ENCODE assay signal across 8 mouse cellular contexts in genomic region chr5:72913648-72914557, GRCm38 (mm10). TPM values are rescaled to one million over a fixed set of nuclear protein-coding genes. Genes with fewer than 3 reads are reported as not detected.
DNase-seq lines count a peak whose midpoint lies in the region; ATAC-seq and TF ChIP-seq lines count a peak whose summit lies in the region.

Gene Slain2, plus strand, starts transcription at chr5:72914304.

- H3K27me3 ChIP-seq in forebrain, embryonic 11.5 days (ENCODE audit: control insufficient read depth, insufficient read depth, low read length) = no peaks in the 10 kb centered on the region
- H3K27me3 ChIP-seq in heart, embryonic 16.5 days (ENCODE audit: control insufficient read depth, insufficient read depth, low read length) = no peaks in the 10 kb centered on the region
- H3K27me3 ChIP-seq in liver, embryonic 16.5 days (ENCODE audit: control insufficient read depth, insufficient read depth, low read depth, low read length) = peaks cover 5% of the 10 kb centered on the region; the same call in 1 of the 2 replicates
- H3K27me3 ChIP-seq in neural tube, embryonic 13.5 days = no peaks in the 10 kb centered on the region
- no peaks in the 10 kb centered on the region for H3K27me3 ChIP-seq in testis, adult 2 months (ENCODE audit: control insufficient read depth, insufficient read depth, low read length)

- H3K27ac ChIP-seq in forebrain, embryonic 11.5 days (ENCODE audit: low read depth, low read length) = peak within 1 kb of the TSS; percentile 94
- peak within 1 kb of the TSS; percentile 98 for H3K27ac ChIP-seq in heart, embryonic 16.5 days (ENCODE audit: low read length)
- peak within 1 kb of the TSS; percentile 88 for H3K27ac ChIP-seq in liver, embryonic 16.5 days (ENCODE audit: low read length)
- peak within 1 kb of the TSS; percentile 99 for H3K27ac ChIP-seq in neural tube, embryonic 13.5 days (replicated peaks)
- H3K27ac ChIP-seq in testis, adult 2 months (ENCODE audit: control insufficient read depth, insufficient read depth, low read depth, low read length) = peak within 1 kb of the TSS; percentile 96

- H3K9me3 ChIP-seq in forebrain, embryonic 11.5 days (ENCODE audit: control insufficient read depth, low read length) = no peaks in the 10 kb centered on the region
- no peaks in the 10 kb centered on the region for H3K9me3 ChIP-seq in heart, embryonic 16.5 days (replicated peaks; ENCODE audit: control insufficient read depth, low read length)
- no peaks in the 10 kb centered on the region for H3K9me3 ChIP-seq in liver, embryonic 16.5 days (replicated peaks; ENCODE audit: control insufficient read depth, low read length)
- no peaks in the 10 kb centered on the region for H3K9me3 ChIP-seq in neural tube, embryonic 13.5 days

- peak within 1 kb of the TSS; percentile 95 for H3K4me3 ChIP-seq in forebrain, embryonic 11.5 days (ENCODE audit: low read depth, low read length)
- peak within 1 kb of the TSS; percentile 76 for H3K4me3 ChIP-seq in heart, embryonic 16.5 days (ENCODE audit: low read length)
- peak within 1 kb of the TSS; percentile 90 for H3K4me3 ChIP-seq in liver, embryonic 16.5 days (ENCODE audit: low read depth, low read length)
- peak within 1 kb of the TSS; percentile 99 for H3K4me3 ChIP-seq in neural tube, embryonic 13.5 days
- H3K4me3 ChIP-seq in testis, adult 2 months (ENCODE audit: control insufficient read depth, low read depth, low read length) = peak within 1 kb of the TSS; percentile 96

- peak; percentile 96 to 97 for DNase-seq in CD8-positive naive resting alpha-beta T cell, adult 2 months (ENCODE audit: low read depth in 2 of 2, low spot score in 2 of 2)
- DNase-seq in c-Kit-positive CD71-negative TER-119-negative erythroid progenitor cells, embryonic 14.5 days (ENCODE audit: low read depth) = peak; percentile 96
- peak; percentile 100 for DNase-seq in forebrain, embryonic 11.5 days (ENCODE audit: low spot score)
- peak; percentile 100 for DNase-seq in kidney, postnatal 4 days

- peak; percentile 95 for ATAC-seq in forebrain, embryonic 11.5 days (replicated peaks; ENCODE audit: low FRiP score)
- peak; percentile 94 for ATAC-seq in heart, embryonic 16.5 days (replicated peaks; ENCODE audit: extremely low read depth, insufficient read depth, low FRiP score)
- ATAC-seq in liver, embryonic 16.5 days (ENCODE audit: low read depth) = peak; percentile 91
- peak; percentile 93 for ATAC-seq in neural tube, embryonic 13.5 days (ENCODE audit: low read depth)

- peak; percentile 81; the same call in 1 of the 2 replicates for TF ChIP-seq POLR2A in testis, adult 2 months (IDR thresholded peaks at IDR 0.05; ENCODE audit: control insufficient read depth, low read depth, low read length)

- under 1% methylated on average over 81 of the region's 83 CpGs for WGBS in forebrain, embryonic 11.5 days
- under 1% methylated on average over 81 of the region's 83 CpGs for WGBS in heart, embryonic 16.5 days
- under 1% methylated on average over 83 of the region's 83 CpGs for WGBS in liver, embryonic 16.5 days (ENCODE audit: insufficient replicate concordance)
- WGBS in neural tube, embryonic 13.5 days = under 1% methylated on average over 75 of the region's 83 CpGs

- H3K9ac ChIP-seq in forebrain, embryonic 11.5 days (ENCODE audit: low read length) = peak within 1 kb of the TSS; percentile 83
- H3K9ac ChIP-seq in heart, embryonic 16.5 days (ENCODE audit: low read length) = peak within 1 kb of the TSS; percentile 99
- H3K9ac ChIP-seq in liver, embryonic 16.5 days (ENCODE audit: low read depth, low read length) = peak within 1 kb of the TSS; percentile 89
- H3K9ac ChIP-seq in neural tube, embryonic 13.5 days = peak within 1 kb of the TSS; percentile 100

- no peaks in the 10 kb centered on the region for H3K36me3 ChIP-seq in forebrain, embryonic 11.5 days (ENCODE audit: control insufficient read depth, insufficient read depth, low read length)
- H3K36me3 ChIP-seq in heart, embryonic 16.5 days (ENCODE audit: control insufficient read depth, insufficient read depth) = no peaks in the 10 kb centered on the region
- H3K36me3 ChIP-seq in liver, embryonic 16.5 days (ENCODE audit: control insufficient read depth, insufficient read depth) = no peaks in the 10 kb centered on the region
- no peaks in the 10 kb centered on the region for H3K36me3 ChIP-seq in neural tube, embryonic 13.5 days
- H3K36me3 ChIP-seq in testis, adult 2 months (ENCODE audit: control insufficient read depth, insufficient read depth, low read length) = no peaks in the 10 kb centered on the region

- H3K4me2 ChIP-seq in forebrain, embryonic 11.5 days (ENCODE audit: low read depth, low read length, severe bottlenecking) = peak within 1 kb of the TSS; percentile 67
- peak within 1 kb of the TSS; percentile 81 for H3K4me2 ChIP-seq in heart, embryonic 16.5 days (ENCODE audit: low read depth, low read length)
- H3K4me2 ChIP-seq in liver, embryonic 16.5 days (ENCODE audit: low read depth, low read length) = peak within 1 kb of the TSS; percentile 93
- H3K4me2 ChIP-seq in neural tube, embryonic 13.5 days = peak within 1 kb of the TSS; percentile 82

- H3K4me1 ChIP-seq in forebrain, embryonic 11.5 days (replicated peaks; ENCODE audit: control insufficient read depth, insufficient read depth, low read length) = peaks cover 5% of the 10 kb centered on the region; the same call in 1 of the 2 replicates
- peaks cover 38% of the 10 kb centered on the region for H3K4me1 ChIP-seq in heart, embryonic 16.5 days (ENCODE audit: control insufficient read depth, insufficient read depth, low read length)
- H3K4me1 ChIP-seq in liver, embryonic 16.5 days (ENCODE audit: control insufficient read depth, low read depth, low read length) = peaks cover 27% of the 10 kb centered on the region
- peaks cover 32% of the 10 kb centered on the region for H3K4me1 ChIP-seq in neural tube, embryonic 13.5 days (replicated peaks)
- peaks cover 2% of the 10 kb centered on the region for H3K4me1 ChIP-seq in testis, adult 2 months (ENCODE audit: control insufficient read depth, insufficient read depth, low read length)

- TF ChIP-seq CTCF in testis, adult 2 months (IDR thresholded peaks at IDR 0.05; ENCODE audit: control insufficient read depth, insufficient read depth, insufficient replicate concordance, low read depth, low read length) = peak; percentile 37

RNA-seq across cellular contexts. Expression of gene Slain2, which starts in this region (rescaled TPM):
- polyA plus RNA-seq in forebrain, embryonic 11.5 days (2014; fragmentation: Nextera tagmentation; extraction: Ambion mirVana) = 22.8 and 24.9 TPM in 2 replicates
- polyA plus RNA-seq in heart, embryonic 16.5 days (2015; fragmentation: Nextera tagmentation; extraction: Ambion mirVana) = 22.6 and 24.0 TPM in 2 replicates
- polyA plus RNA-seq in liver, embryonic 16.5 days (2015; fragmentation: Nextera tagmentation; extraction: Ambion mirVana) = 3.2 TPM in 2 replicates
- polyA plus RNA-seq in neural tube, embryonic 13.5 days (2015; fragmentation: Nextera tagmentation; extraction: Ambion mirVana) = 17.4 and 19.5 TPM in 2 replicates
- polyA plus RNA-seq in testis, adult 2 months (2012; rRNA removed) = 173 and 180 TPM in 2 replicates

Comparison
In these comparisons a context has a peak if more than half of its experiments do, and no peak if none do; other contexts are left out.
1. Peak in every context shown above with its lines: DNase-seq, ATAC-seq, H3K4me3 ChIP-seq and H3K27ac ChIP-seq.